Mouse (Mus musculus): Measurements from ENCODE around the gene Ankrd36.

DNA sequence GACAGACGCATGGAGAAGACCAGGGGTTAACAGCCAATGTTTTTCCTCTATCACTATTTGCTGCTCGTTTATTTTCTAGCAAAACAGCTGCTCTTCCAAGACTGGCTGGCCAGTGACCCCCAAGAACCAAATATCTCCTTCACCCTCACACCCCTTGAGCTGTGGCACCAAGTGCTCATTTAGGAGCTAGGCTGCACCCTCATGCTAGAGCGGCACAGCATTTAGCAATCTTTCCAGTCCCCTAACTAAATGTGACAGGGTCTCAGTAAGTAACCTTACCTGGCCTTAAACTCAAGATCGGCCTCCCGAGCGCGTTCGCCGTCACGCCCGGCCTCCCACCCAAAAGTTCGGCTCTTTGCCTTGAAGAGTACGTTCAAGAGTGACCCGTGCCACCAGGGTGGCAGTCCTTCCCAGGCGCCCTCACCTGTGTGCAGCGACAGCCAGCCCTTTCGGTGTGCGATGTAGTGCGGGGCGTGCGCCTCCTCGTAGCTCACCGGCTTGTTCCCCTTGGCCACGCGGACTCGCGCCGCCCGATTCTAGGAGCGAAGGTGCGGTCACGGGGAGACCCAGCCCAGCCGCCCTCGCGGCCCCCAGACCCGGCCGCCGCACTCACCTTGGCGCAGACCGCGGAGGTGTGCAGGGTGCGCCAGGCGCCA is 137.5 kb downstream of the Ankrd36 start:
- TF ChIP-seq POLR2A (IDR thresholded peaks at IDR 0.05; ENCODE audit: insufficient read depth, low read depth, low read length) (no peak), CTCF (IDR thresholded peaks at IDR 0.05; ENCODE audit: insufficient read depth, low read depth, low read length) (no peak)
